Mouse (Mus musculus): ENCODE measurements around the gene Plch2.

DNA sequence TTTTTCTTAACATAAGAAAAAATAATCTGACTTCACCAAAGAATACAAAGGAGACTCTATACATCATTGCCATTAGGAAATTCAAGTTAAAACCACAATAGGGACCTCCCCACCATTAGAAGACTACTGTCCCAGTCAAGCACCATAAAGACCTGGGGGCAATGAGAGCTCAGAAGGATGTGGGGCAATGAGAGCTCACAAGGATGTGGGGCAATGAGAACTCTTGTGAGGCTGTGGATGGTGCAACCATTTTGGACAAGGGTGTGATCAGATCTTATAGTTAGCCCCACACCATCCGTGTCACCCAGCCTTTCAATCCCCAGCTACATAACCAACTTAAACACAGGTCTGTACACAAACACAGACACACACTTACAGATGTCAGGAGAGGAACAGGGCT is 118.8 kb downstream of the Plch2 start:
- TF ChIP-seq CTCF (IDR thresholded peaks at IDR 0.05) (no peak), EP300 (IDR thresholded peaks at IDR 0.05) (no peak)

All from lung, postnatal 0 days (tissue).